Mouse (Mus musculus): ENCODE measurements around the gene Cyb5d1.

DNA sequence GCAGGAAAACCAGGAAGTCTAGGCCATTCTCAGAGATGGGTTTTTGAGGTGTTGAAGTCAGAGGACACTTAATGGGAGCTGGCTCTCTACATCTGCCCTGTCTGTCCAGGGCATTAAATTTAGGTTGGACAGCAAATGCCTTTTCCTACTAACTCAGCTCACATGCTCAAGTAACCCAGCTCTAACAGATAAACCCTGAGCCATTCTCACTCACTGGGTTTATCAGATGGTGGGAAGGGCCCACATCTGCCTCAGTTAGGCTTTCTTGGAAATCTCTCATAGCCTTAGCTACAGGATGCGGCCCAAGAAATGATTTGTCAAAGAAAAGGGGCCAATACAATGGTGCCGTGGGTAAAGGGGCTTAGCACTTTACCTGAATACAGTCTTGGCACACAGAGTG lies 30.8 kb upstream of the Cyb5d1 start:
- TF ChIP-seq CTCF (IDR thresholded peaks at IDR 0.05; ENCODE audit: extremely low read depth, insufficient read length, insufficient replicate concordance, low read depth, low read length) (no peak), POLR2A (IDR thresholded peaks at IDR 0.05; ENCODE audit: low read depth, low read length) (no peak)
